Mouse (Mus musculus) midbrain, postnatal 0 days (tissue): ENCODE results near the gene Snrpc. TPM values are rescaled to one million over a fixed set of nuclear protein-coding genes. Genes with fewer than 3 reads are reported as not detected.

Experiments
- ATAC-seq: fragments of 200-750 bp; cut with Nextera tagmentation; 2 replicates; pipeline ENCODE4 v1.8.0; 2017; ENCODE audit warnings: moderate number of reproducible peaks, mild to moderate bottlenecking, moderate TSS enrichment, moderate library complexity; ENCODE audit not compliant: low FRiP score
- DNase-seq: peaks from one replicate; pipeline ENCODE4 v3.0.0-alpha.2; 2015; ENCODE audit warnings: low spot score
- H3K27ac ChIP-seq: fragments of 300-500 bp; sonication (generic); 2 replicates; pipeline ENCODE4 v1.5.1; 2014; ENCODE audit warnings: low read depth, mild to moderate bottlenecking, low read length, mixed read lengths
- H3K27me3 ChIP-seq: fragments of 300-500 bp; sonication (generic); 2 replicates; pipeline ENCODE4 v1.6.1; 2014; ENCODE audit warnings: low read length, control low read depth, mixed read lengths; ENCODE audit not compliant: insufficient read depth
- H3K36me3 ChIP-seq: fragments of 300-500 bp; sonication (generic); 2 replicates; pipeline ENCODE4 v1.6.1; 2014; ENCODE audit warnings: low read length, control low read depth, mixed read lengths; ENCODE audit not compliant: insufficient read depth
- H3K4me1 ChIP-seq: fragments of 300-500 bp; sonication (generic); 2 replicates; pipeline ENCODE4 v1.6.1; 2014; ENCODE audit warnings: mild to moderate bottlenecking, control low read depth, antibody characterized with exemption, low read length, mixed read lengths; ENCODE audit not compliant: insufficient read depth
- H3K4me2 ChIP-seq: fragments of 300-500 bp; sonication (generic); 2 replicates; pipeline ENCODE4 v1.6.1; 2014; ENCODE audit warnings: low read depth, mild to moderate bottlenecking, low read length, mixed read lengths; ENCODE audit not compliant: poor library complexity, severe bottlenecking
- H3K4me3 ChIP-seq: fragments of 300-500 bp; sonication (generic); 2 replicates; pipeline ENCODE4 v1.5.1; 2014; ENCODE audit warnings: low read depth, mild to moderate bottlenecking, low read length, moderate library complexity
- H3K9ac ChIP-seq: fragments of 300-500 bp; sonication (generic); replicated peaks from 2 replicates; pipeline ENCODE4 v1.6.1; 2014; ENCODE audit warnings: mild to moderate bottlenecking, low read length, moderate library complexity, mixed read lengths; ENCODE audit not compliant: poor library complexity, severe bottlenecking
- H3K9me3 ChIP-seq: fragments of 300-500 bp; sonication (generic); 2 replicates; pipeline ENCODE4 v1.6.1; 2016; ENCODE audit warnings: low read length, control low read depth
- CTCF ChIP-seq: IDR thresholded peaks from 2 replicates; pipeline ENCODE4 v1.5.1; 2016; ENCODE audit warnings: antibody characterized with exemption, mild to moderate bottlenecking
- WGBS: fragments of 180-500 bp; shearing (Covaris S2); extraction: QIAGEN DNeasy Blood & Tissue Kit; methylation state at CpG from one replicate; pipeline ENCODE4 v1.1.7; 2014; 5-methylcytosine and 5-hydroxymethylcytosine counted together
- polyA plus RNA-seq: library from polyadenylated mRNA; unstranded; fragments of >200 nt; fragmentation: Nextera tagmentation; extraction: Ambion mirVana; gene quantifications from 2 replicates; pipeline ENCODE4 v1.2.1, GENCODE M21; 2015
- total RNA-seq: library from RNA; depleted of rRNA; stranded (reverse); fragments of >200 nt; gene quantifications from 2 replicates; pipeline ENCODE4 v1.2.3, GENCODE M21; 2014

Gene Snrpc
- total and polyA plus RNA-seq, 2 experiments from 2014 or later, result 140 to 216 TPM

DNA sequence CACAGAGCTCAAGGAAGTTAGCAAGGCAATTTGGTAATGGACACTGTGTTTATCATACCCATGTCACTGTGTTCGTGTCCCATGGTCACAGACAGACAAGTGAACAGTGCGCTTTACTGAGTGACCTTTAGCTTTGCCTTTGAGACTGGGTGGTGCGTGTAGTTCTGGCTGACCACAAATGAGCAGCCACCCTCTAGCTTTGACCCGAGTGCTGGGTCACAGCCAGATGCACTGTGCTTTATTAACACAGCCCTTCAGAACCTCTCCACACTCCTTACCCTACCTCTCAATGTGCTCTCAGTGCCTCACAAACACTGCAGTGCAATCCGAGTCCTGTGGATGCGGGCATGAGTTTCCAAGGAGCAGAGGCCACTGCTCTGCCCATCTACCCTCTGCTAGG lies 44.8 kb upstream of the Snrpc start:
- peaks cover 4% of the 10 kb centered on the region for H3K4me1 ChIP-seq
- WGBS, result 93% methylated on average over 6 of the region's 6 CpGs
- no peak overlapping the region for H3K4me3 ChIP-seq
- no peaks in the 10 kb centered on the region for H3K27me3 ChIP-seq
- DNase-seq (no peak), ATAC-seq (no peak)
- no peaks in the 10 kb centered on the region for H3K9me3 ChIP-seq
- H3K9ac ChIP-seq, result no peak overlapping the region
- H3K36me3 ChIP-seq, result 0 out of 2 replicates have a peak, but pooled peaks cover 6% of the 10 kb centered on the region
- H3K4me2 ChIP-seq, result no peak overlapping the region
- TF ChIP-seq CTCF, result no peak
- H3K27ac ChIP-seq, result no peak overlapping the region

DNA sequence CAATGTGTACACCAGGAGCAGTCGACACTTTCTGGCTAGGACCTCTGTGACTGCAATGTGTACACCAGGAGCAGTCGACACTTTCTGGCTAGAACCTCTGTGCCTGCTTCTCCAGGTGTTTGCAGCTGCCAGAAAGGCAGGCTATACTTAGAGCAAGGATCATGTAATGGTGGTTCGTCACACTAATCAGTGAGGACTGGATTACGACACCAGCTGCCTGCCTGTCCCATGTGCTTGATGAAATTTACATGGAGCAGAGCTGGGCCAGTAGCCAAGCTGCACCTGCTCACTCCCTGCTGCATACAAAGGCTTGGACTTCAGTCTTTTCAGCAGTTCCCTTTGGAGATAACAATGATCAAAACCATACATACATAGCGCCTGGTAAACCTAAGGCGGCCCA lies 41.2 kb upstream of the Snrpc start:
- H3K27ac ChIP-seq, result peak overlapping the region; percentile 57
- peaks cover 4% of the 10 kb centered on the region for H3K4me1 ChIP-seq
- no peak overlapping the region for H3K9ac ChIP-seq
- H3K36me3 ChIP-seq, result no peaks in the 10 kb centered on the region
- no peak overlapping the region for H3K4me2 ChIP-seq
- H3K9me3 ChIP-seq, result no peaks in the 10 kb centered on the region
- ATAC-seq (peak; percentile 54; the same call in 1 of the 2 replicates), DNase-seq (peak; percentile 90)
- WGBS, result 18% methylated on average over 6 of the region's 6 CpGs
- no peak for TF ChIP-seq CTCF
- no peaks in the 10 kb centered on the region for H3K27me3 ChIP-seq
- H3K4me3 ChIP-seq, result no peak overlapping the region

DNA sequence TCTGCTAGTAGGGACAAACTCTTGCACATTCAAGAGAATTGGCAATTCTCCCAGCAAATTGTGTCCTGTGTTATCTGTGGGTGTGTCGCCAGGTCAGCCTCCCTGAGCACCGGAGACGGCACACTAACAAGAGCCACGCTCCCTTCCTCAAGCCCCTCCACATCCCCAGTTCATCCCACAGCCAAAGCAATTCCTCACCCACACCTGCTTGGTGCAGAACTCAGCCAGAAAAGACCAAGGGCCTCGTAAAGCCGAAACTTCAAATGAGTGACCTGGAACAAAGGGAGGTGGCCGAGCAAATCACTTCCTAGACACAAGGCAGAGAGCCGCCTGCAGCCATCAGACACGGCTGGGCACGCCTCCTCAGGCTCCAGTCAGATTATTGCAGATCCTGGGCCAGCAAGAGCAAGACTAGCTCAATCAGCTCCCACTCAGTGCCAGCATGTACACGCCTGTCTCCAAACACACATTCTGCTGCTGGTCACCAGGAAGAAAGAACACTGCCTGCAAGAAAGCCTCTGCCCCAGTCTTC lies 40.5 kb upstream of the Snrpc start:
- 14% methylated on average over 11 of the region's 11 CpGs for whole genome bisulfite sequencing
- peak overlapping the region; percentile 57; the same call in 1 of the 2 replicates for H3K27ac ChIP-seq
- ATAC-seq (no peak), DNase-seq (peak; percentile 67)
- peak overlapping the region; percentile 33 for H3K9ac ChIP-seq
- H3K27me3 ChIP-seq, result no peaks in the 10 kb centered on the region
- TF ChIP-seq CTCF, result no peak
- H3K36me3 ChIP-seq, result no peaks in the 10 kb centered on the region
- peaks cover 4% of the 10 kb centered on the region for H3K4me1 ChIP-seq
- no peak overlapping the region for H3K4me3 ChIP-seq
- peak overlapping the region; percentile 22; the same call in 1 of the 2 replicates for H3K4me2 ChIP-seq
- H3K9me3 ChIP-seq, result no peaks in the 10 kb centered on the region

DNA sequence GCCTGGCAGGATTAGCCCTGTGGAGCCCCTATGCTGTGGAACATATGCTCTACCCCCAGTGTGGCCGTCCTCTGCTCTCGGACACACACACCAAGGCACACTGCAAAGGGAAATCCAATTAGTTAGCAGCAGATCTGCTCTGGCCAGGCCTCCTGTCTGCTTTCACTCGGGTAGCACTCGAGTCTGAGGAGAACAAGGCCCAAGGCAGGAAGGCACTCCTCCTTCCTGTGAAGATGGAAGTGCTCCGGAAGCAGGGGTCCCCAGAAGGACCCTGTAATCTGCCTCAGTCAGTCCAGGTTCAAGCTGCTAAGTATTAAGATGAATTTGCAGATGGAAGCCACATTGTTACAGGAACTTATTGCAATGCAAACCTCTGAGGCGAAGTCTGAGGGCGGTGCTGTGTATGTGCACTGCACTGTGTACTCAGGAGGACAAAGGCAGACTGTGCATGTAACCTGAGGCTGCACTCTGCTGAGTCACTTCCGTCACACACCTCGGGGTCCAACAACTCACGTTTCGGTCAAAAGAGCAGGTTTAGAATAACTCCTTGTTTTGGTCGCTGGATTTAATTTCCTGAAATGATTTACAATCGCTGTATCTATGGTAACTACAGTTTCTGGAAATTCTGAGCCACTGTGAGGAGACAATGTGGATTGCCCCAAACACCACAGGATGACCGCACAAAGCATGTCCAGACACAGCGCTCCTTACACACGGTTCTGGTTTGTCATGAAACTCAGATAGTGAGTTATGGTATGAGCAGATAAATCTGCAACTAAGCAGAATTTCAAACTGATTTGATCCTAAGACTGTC lies 38.0 kb upstream of the Snrpc start:
- ATAC-seq, result no peak
- whole genome bisulfite sequencing, result 48% methylated on average over 16 of the region's 16 CpGs
- no peaks in the 10 kb centered on the region for H3K36me3 ChIP-seq
- no peak overlapping the region for H3K4me3 ChIP-seq
- no peaks in the 10 kb centered on the region for H3K27me3 ChIP-seq
- H3K4me2 ChIP-seq, result no peak overlapping the region
- no peak for DNase-seq
- 0 out of 2 replicates have a peak overlapping the region, but pooled peaks have one; percentile 59 for H3K27ac ChIP-seq
- TF ChIP-seq CTCF, result no peak
- H3K9ac ChIP-seq, result 0 out of 2 replicates have a peak overlapping the region, but pooled peaks have one; percentile 24
- H3K4me1 ChIP-seq, result peaks cover 4% of the 10 kb centered on the region
- no peaks in the 10 kb centered on the region for H3K9me3 ChIP-seq

DNA sequence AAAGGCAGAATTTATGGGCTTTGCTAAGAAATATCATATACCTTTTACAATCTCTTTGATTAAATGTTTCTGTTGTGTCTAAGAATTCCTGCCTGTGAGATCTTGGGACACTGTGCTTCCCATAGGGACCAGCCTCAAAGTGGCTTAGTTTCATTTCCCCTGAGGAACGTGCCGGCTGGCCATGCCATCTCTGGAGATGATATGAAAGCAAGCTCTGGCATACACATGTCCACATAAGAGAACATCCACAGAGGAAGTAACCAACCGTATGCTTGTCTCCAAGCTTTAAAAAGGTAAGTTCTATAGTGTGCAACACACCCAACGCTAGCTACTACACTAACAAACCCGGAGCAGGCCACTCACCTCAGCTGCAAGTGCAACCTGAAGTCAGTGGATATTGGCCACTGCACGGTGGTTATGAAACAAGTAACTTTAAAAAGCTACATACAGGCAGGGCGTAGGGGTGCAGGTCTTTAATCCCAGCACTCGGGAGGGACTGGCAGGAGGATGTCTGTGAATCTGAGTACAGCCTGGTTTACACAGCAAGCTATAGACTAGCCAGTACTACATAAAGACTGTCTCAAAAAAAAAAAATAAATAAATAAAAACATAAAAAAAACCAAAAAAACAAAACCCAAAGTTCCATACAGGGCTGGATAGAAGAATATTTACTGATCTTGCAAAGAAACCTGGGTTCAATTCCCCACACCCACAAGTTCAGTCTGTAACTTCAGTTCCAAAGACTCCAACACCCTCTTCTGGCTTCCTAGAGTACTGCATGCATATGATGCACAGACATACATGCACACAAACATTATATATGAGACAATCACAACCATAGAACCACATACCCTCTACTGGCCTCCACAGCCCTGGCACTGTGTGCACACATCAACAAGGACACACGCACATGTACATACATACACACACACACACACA lies 37.0 kb upstream of the Snrpc start:
- 86% methylated on average over 9 of the region's 9 CpGs for WGBS

More for the DNA sequence above, 37.0 kb upstream of the Snrpc start:
- no peaks in the 10 kb centered on the region for H3K27me3 ChIP-seq
- H3K36me3 ChIP-seq, result no peaks in the 10 kb centered on the region
- no peak for DNase-seq
- ATAC-seq, result no peak
- no peak overlapping the region for H3K4me3 ChIP-seq
- peaks cover 4% of the 10 kb centered on the region for H3K4me1 ChIP-seq
- H3K9ac ChIP-seq, result no peak overlapping the region
- peak; percentile 43 for TF ChIP-seq CTCF
- H3K27ac ChIP-seq, result no peak overlapping the region
- H3K9me3 ChIP-seq, result no peaks in the 10 kb centered on the region
- H3K4me2 ChIP-seq, result no peak overlapping the region
